Mouse (Mus musculus): ENCODE results near the gene Gxylt1. TPM values are rescaled to one million over a fixed set of nuclear protein-coding genes. Genes with fewer than 3 reads are reported as not detected.

The Gxylt1 gene
- polyA plus RNA-seq, 1 experiment from 2014 or later = 4.4 TPM

- 58% methylated on average over 7 of the region's 7 CpGs for WGBS
- ATAC-seq (ENCODE audit: low FRiP score) = no peak
- Histone ChIP-seq H3K9ac (replicated peaks) (no peak overlapping the region), H3K4me3 (replicated peaks) (no peak overlapping the region), H3K27me3 (replicated peaks) (no peaks in the 10 kb centered on the region), H3K27ac (replicated peaks) (no peak overlapping the region), H3K4me2 (no peak overlapping the region), H3K9me3 (replicated peaks) (no peaks in the 10 kb centered on the region), H3K4me1 (peaks cover 9% of the 10 kb centered on the region), H3K36me3 (no peaks in the 10 kb centered on the region)
Measured at GRCm38 (mm10) chr15:93222475-93222874, 52.5 kb downstream of the Gxylt1 start.

DNA sequence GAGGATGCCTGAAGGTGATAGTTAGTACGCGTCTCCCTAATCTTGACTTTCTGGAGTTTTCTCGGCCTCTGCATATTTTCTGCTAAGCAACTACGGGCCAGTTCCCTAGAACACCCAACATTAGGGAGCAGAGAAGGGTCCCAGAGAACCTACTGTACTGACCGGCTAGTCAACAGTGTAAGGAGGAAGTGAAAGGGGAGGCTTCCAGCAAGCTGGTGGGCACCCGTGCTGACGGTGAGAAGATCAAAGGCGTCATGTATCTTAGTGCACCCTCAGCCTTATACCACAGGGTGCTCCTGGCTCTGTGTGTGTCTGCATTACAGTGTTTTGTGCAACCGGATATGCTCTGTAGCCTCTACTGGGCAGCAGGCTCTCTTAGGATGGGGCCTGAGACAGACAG is 62.4 kb downstream of the Gxylt1 start:
- no peaks in the 10 kb centered on the region for H3K36me3 ChIP-seq
- no peak for ATAC-seq (ENCODE audit: low FRiP score)
- no peak overlapping the region for H3K27ac ChIP-seq (replicated peaks)
- H3K9ac ChIP-seq (replicated peaks) = no peak overlapping the region
- H3K4me3 ChIP-seq (replicated peaks) = no peak overlapping the region
- no peak overlapping the region for H3K4me2 ChIP-seq
- 95% methylated on average over 9 of the region's 9 CpGs for WGBS
- no peaks in the 10 kb centered on the region for H3K9me3 ChIP-seq (replicated peaks)
- H3K4me1 ChIP-seq = peaks cover 3% of the 10 kb centered on the region; the same call in 1 of the 2 replicates
- H3K27me3 ChIP-seq (replicated peaks) = no peaks in the 10 kb centered on the region

DNA sequence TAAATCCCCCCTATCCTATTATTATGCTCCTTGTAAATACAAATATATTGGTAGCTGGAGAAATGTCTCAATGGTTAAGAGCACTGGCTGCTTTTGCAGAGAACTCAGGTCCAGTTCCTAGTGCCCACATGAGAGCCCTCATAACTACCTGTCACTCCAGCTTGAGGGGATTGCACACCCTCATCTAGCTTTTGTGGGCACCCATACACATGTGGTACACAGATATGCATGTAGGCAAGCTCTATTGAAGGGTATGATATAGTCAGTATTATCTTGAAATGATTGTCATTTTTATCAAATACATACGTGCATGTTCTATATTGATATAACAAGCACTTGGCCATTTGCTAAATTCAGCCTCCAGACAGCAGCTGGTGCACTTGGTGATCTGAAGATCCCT is 70.1 kb downstream of the Gxylt1 start:
- H3K27me3 ChIP-seq (replicated peaks) = no peaks in the 10 kb centered on the region
- no peak for ATAC-seq (ENCODE audit: low FRiP score)
- no peak overlapping the region for H3K27ac ChIP-seq (replicated peaks)
- H3K36me3 ChIP-seq = no peaks in the 10 kb centered on the region
- no peak overlapping the region for H3K4me3 ChIP-seq (replicated peaks)
- no peaks in the 10 kb centered on the region for H3K4me1 ChIP-seq
- 98% methylated on average over 1 of the region's 1 CpGs for WGBS
- H3K9me3 ChIP-seq (replicated peaks) = no peaks in the 10 kb centered on the region
- no peak overlapping the region for H3K9ac ChIP-seq (replicated peaks)
- no peak overlapping the region for H3K4me2 ChIP-seq

GRCm38 (mm10) chr15:93201956-93202355 is 73.0 kb downstream of the Gxylt1 start:
- no peak overlapping the region for H3K4me2 ChIP-seq
- H3K4me1 ChIP-seq = no peaks in the 10 kb centered on the region
- no peaks in the 10 kb centered on the region for H3K9me3 ChIP-seq (replicated peaks)
- H3K27ac ChIP-seq (replicated peaks) = no peak overlapping the region
- H3K27me3 ChIP-seq (replicated peaks) = no peaks in the 10 kb centered on the region
- no peak for ATAC-seq (ENCODE audit: low FRiP score)
- WGBS = 87% methylated on average over 5 of the region's 5 CpGs
- no peaks in the 10 kb centered on the region for H3K36me3 ChIP-seq
- H3K4me3 ChIP-seq (replicated peaks) = no peak overlapping the region
- H3K9ac ChIP-seq (replicated peaks) = no peak overlapping the region

- Histone ChIP-seq H3K4me2 (no peak overlapping the region), H3K9ac (replicated peaks) (no peak overlapping the region), H3K9me3 (replicated peaks) (no peaks in the 10 kb centered on the region), H3K4me1 (peaks cover 16% of the 10 kb centered on the region; the same call in 1 of the 2 replicates), H3K27ac (replicated peaks) (no peak overlapping the region), H3K27me3 (replicated peaks) (no peaks in the 10 kb centered on the region), H3K36me3 (no peaks in the 10 kb centered on the region), H3K4me3 (replicated peaks) (no peak overlapping the region)
- ATAC-seq (ENCODE audit: low FRiP score) = no peak; the same call in 1 of the 2 replicates
- 42% methylated on average over 12 of the region's 12 CpGs for WGBS
Measured at GRCm38 (mm10) chr15:93191387-93192145, 83.4 kb downstream of the Gxylt1 start.

Other genes with a start within 250 kb of the Gxylt1 start
- 123 and 139 TPM in 2 replicates for gene Yaf2, start 61.8 kb upstream of the Gxylt1 start, polyA plus RNA-seq (2015; fragmentation: Nextera tagmentation; extraction: Ambion mirVana)
- gene Zcrb1, start 123.2 kb upstream of the Gxylt1 start, polyA plus RNA-seq (2015; fragmentation: Nextera tagmentation; extraction: Ambion mirVana) = 146 and 170 TPM in 2 replicates
- 38.9 and 40.4 TPM in 2 replicates for gene Pphln1, start 123.2 kb upstream of the Gxylt1 start, polyA plus RNA-seq (2015; fragmentation: Nextera tagmentation; extraction: Ambion mirVana)

All from neural tube, embryonic 15.5 days (tissue).